Mouse (Mus musculus) kidney, embryonic 15.5 days (tissue): ENCODE data around the gene Fcrl1. TPM values are rescaled to one million over a fixed set of nuclear protein-coding genes. Genes with fewer than 3 reads are reported as not detected.

Experiments
- ATAC-seq: fragments of 200-750 bp; cut with Nextera tagmentation; replicated peaks from 2 replicates; pipeline ENCODE4 v1.8.0; 2017; ENCODE audit warnings: moderate TSS enrichment; ENCODE audit not compliant: low FRiP score
- H3K27ac ChIP-seq: fragments of 300-500 bp; sonication (generic); 2 replicates; pipeline ENCODE4 v1.5.1; 2015; ENCODE audit warnings: mild to moderate bottlenecking, inconsistent platforms
- H3K27me3 ChIP-seq: fragments of 300-500 bp; sonication (generic); 2 replicates; pipeline ENCODE4 v1.6.1; 2015; ENCODE audit warnings: inconsistent platforms
- H3K36me3 ChIP-seq: fragments of 300-500 bp; sonication (generic); 2 replicates; pipeline ENCODE4 v1.6.1; 2015; ENCODE audit warnings: inconsistent platforms
- H3K4me1 ChIP-seq: fragments of 300-500 bp; sonication (generic); 2 replicates; pipeline ENCODE4 v1.6.1; 2015; ENCODE audit warnings: inconsistent platforms
- H3K4me2 ChIP-seq: fragments of 300-500 bp; sonication (generic); 2 replicates; pipeline ENCODE4 v1.6.1; 2015; ENCODE audit warnings: moderate library complexity, mild to moderate bottlenecking, inconsistent platforms
- H3K4me3 ChIP-seq: fragments of 300-500 bp; sonication (generic); replicated peaks from 2 replicates; pipeline ENCODE4 v1.5.1; 2015; ENCODE audit warnings: mild to moderate bottlenecking, inconsistent platforms
- H3K9ac ChIP-seq: fragments of 300-500 bp; sonication (generic); 2 replicates; pipeline ENCODE4 v1.6.1; 2015; ENCODE audit warnings: mild to moderate bottlenecking, inconsistent platforms
- H3K9me3 ChIP-seq: fragments of 300-500 bp; sonication (generic); replicated peaks from 2 replicates; pipeline ENCODE4 v1.6.1; 2016; ENCODE audit warnings: inconsistent platforms
- WGBS: fragments of 180-500 bp; shearing (Covaris S2); methylation state at CpG from one replicate; pipeline ENCODE4 v1.1.7; 2015; ENCODE audit warnings: mixed read lengths; 5-methylcytosine and 5-hydroxymethylcytosine counted together
- polyA plus RNA-seq: library from polyadenylated mRNA; unstranded; fragments of >200 nt; fragmentation: Nextera tagmentation; extraction: Ambion mirVana; gene quantifications from 2 replicates; pipeline ENCODE4 v1.2.1, GENCODE M21; 2015

The Fcrl1 gene
- polyA plus RNA-seq, 1 experiment from 2014 or later, result 0.66 TPM

DNA sequence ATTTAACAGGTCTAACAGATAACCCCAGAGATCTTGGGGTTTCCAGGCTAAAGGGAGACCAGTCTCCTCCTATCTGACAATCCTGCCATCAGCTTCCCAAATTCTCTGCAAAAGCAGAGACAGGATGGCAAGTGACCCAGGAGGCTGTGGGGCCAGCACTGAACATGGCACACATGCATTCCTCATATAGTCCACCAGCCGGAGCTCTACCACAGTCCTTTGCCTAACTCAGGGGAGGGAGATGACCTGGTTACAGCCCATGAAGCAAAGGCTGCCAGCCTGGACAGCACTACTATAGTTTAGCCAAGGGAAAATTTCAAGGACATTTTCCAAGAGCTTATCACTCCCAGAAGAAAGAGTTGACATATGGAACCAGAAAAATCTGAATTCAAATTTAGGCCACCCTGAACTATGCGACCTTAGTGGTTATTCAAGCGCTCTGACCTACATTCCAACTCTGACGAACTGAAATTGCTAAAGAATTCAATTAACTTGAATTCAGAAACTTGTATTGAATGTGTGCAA, 46.3 kb downstream of the Fcrl1 start:
- no peaks in the 10 kb centered on the region for H3K36me3 ChIP-seq
- no peaks in the 10 kb centered on the region for H3K9me3 ChIP-seq
- no peak for ATAC-seq
- no peaks in the 10 kb centered on the region for H3K4me1 ChIP-seq
- no peaks in the 10 kb centered on the region for H3K27me3 ChIP-seq
- no peak overlapping the region for H3K4me3 ChIP-seq
- H3K4me2 ChIP-seq, result no peak overlapping the region
- no peak overlapping the region for H3K27ac ChIP-seq
- H3K9ac ChIP-seq, result no peak overlapping the region
- WGBS, result 69% methylated on average over 4 of the region's 4 CpGs

GRCm38 (mm10) chr3:87435479-87435878, 59.3 kb downstream of the Fcrl1 start, which contains the start of gene Fcrl5:
TSS of gene Fcrl5 (plus strand) at chr3:87435773.
- H3K9me3 ChIP-seq, result no peaks in the 10 kb centered on the region
- no peak for ATAC-seq
- no peaks in the 10 kb centered on the region for H3K4me1 ChIP-seq
- H3K36me3 ChIP-seq, result no peaks in the 10 kb centered on the region
- no peaks in the 10 kb centered on the region for H3K27me3 ChIP-seq
- WGBS, result 88% methylated on average over 5 of the region's 5 CpGs
- no peak within 1 kb of the TSS for H3K27ac ChIP-seq
- H3K4me3 ChIP-seq, result no peak within 1 kb of the TSS
- no peak within 1 kb of the TSS for H3K9ac ChIP-seq
- no peak within 1 kb of the TSS for H3K4me2 ChIP-seq

- Histone ChIP-seq H3K4me2 (no peak overlapping the region), H3K9me3 (no peaks in the 10 kb centered on the region), H3K36me3 (no peaks in the 10 kb centered on the region), H3K9ac (no peak overlapping the region), H3K27ac (no peak overlapping the region), H3K4me3 (no peak overlapping the region), H3K4me1 (no peaks in the 10 kb centered on the region), H3K27me3 (no peaks in the 10 kb centered on the region)
- WGBS, result 78% methylated on average over 1 of the region's 1 CpGs
- ATAC-seq, result no peak
Observed at GRCm38 (mm10) chr3:87440586-87440985, 64.4 kb downstream of the Fcrl1 start.

- no peak overlapping the region for H3K27ac ChIP-seq
- ATAC-seq, result no peak
- no peak overlapping the region for H3K4me2 ChIP-seq
- no peaks in the 10 kb centered on the region for H3K36me3 ChIP-seq
- no peak overlapping the region for H3K9ac ChIP-seq
- 50% methylated on average over 6 of the region's 6 CpGs for WGBS
- H3K4me3 ChIP-seq, result no peak overlapping the region
- no peaks in the 10 kb centered on the region for H3K27me3 ChIP-seq
- no peaks in the 10 kb centered on the region for H3K9me3 ChIP-seq
- H3K4me1 ChIP-seq, result no peaks in the 10 kb centered on the region
Observed at GRCm38 (mm10) chr3:87443968-87444367, 67.8 kb downstream of the Fcrl1 start.

Other genes with a start within 250 kb of the Fcrl1 start
- gene Kirrel, start 201.6 kb upstream of the Fcrl1 start, polyA plus RNA-seq, result 17.2 and 18.5 TPM in 2 replicates
- 5.1 TPM in 2 replicates for gene Fcrls, start 112.6 kb upstream of the Fcrl1 start, polyA plus RNA-seq
- gene Cd5l, start 18.5 kb upstream of the Fcrl1 start, polyA plus RNA-seq, result 0.68 and 0.80 TPM in 2 replicates
- gene Fcrl5, start 59.4 kb downstream of the Fcrl1 start, polyA plus RNA-seq, result not detected in 2 replicates
- gene Etv3, start 149.0 kb downstream of the Fcrl1 start, polyA plus RNA-seq, result 14.4 and 15.7 TPM in 2 replicates
- gene Arhgef11, start 241.2 kb downstream of the Fcrl1 start, polyA plus RNA-seq, result 17.4 and 17.8 TPM in 2 replicates